Mouse (Mus musculus) lung, postnatal 10 days (tissue): ENCODE results near the gene Tmem219.
A peak's percentile ranks its signal among the peaks of the same experiment; 100 is the strongest.

Experiments
- DNase-seq: peaks from one replicate; pipeline ENCODE4 v3.0.0; 2021

Gene Tmem219

GRCm38 (mm10) chr7:126861429-126862130 lies 61.1 kb downstream of the Tmem219 start, which contains the start of gene Hirip3:
Hirip3 (plus strand) TSS chr7:126861972.
- peak; percentile 98 for DNase-seq

- no peak for DNase-seq
Measured at GRCm38 (mm10) chr7:126860987-126861386, 61.7 kb downstream of the Tmem219 start.

- no peak for DNase-seq
Measured at GRCm38 (mm10) chr7:126856741-126857420, 65.8 kb downstream of the Tmem219 start.

GRCm38 (mm10) chr7:126855641-126856040 lies 67.1 kb downstream of the Tmem219 start:
- no peak for DNase-seq

GRCm38 (mm10) chr7:126853454-126853853 lies 69.3 kb downstream of the Tmem219 start:
- DNase-seq = no peak

- DNase-seq = no peak
Measured at GRCm38 (mm10) chr7:126851192-126851591, 71.5 kb downstream of the Tmem219 start.

GRCm38 (mm10) chr7:126850161-126850560 lies 72.6 kb downstream of the Tmem219 start:
- no peak for DNase-seq

- DNase-seq = no peak
Measured at GRCm38 (mm10) chr7:126848794-126849193, 73.9 kb downstream of the Tmem219 start.

- DNase-seq = no peak
Measured at GRCm38 (mm10) chr7:126847421-126848398, 75.0 kb downstream of the Tmem219 start.

GRCm38 (mm10) chr7:126847116-126847420 lies 75.6 kb downstream of the Tmem219 start, which contains the start of gene Doc2a:
Doc2a (plus strand) TSS chr7:126847416.
- DNase-seq = no peak

GRCm38 (mm10) chr7:126845516-126845915 lies 77.2 kb downstream of the Tmem219 start:
- no peak for DNase-seq

GRCm38 (mm10) chr7:126843276-126843675 lies 79.4 kb downstream of the Tmem219 start:
- no peak for DNase-seq
